Mouse (Mus musculus) midbrain, embryonic 13.5 days (tissue): ENCODE measurements at regions not wholly inside any gene's neighbourhood (a gene's known extent, or its start where the extent isn't known, plus 50 kb on each side); places are given as distances from the start of the nearest gene placed in this dataset. TPM values are rescaled to one million over a fixed set of nuclear protein-coding genes. Genes with fewer than 3 reads are reported as not detected.
"Not testable (repeated sequence)": the region's sequence is repeated elsewhere in the genome, so short reads cannot be mapped to it uniquely, and the experiment has no call there.

Experiments
- ATAC-seq: fragments of 200-750 bp; cut with Nextera tagmentation; 2 replicates; pipeline ENCODE4 v1.8.0; 2017; ENCODE audit warnings: mild to moderate bottlenecking, moderate TSS enrichment, moderate library complexity
- H3K27ac ChIP-seq: fragments of 300-500 bp; sonication (generic); 2 replicates; pipeline ENCODE4 v1.5.1; 2015; ENCODE audit warnings: inconsistent platforms, mild to moderate bottlenecking, moderate library complexity
- H3K27me3 ChIP-seq: fragments of 300-500 bp; sonication (generic); 2 replicates; pipeline ENCODE4 v1.6.1; 2015; ENCODE audit warnings: mild to moderate bottlenecking, inconsistent platforms
- H3K36me3 ChIP-seq: fragments of 300-500 bp; sonication (generic); 2 replicates; pipeline ENCODE4 v1.6.1; 2015; ENCODE audit warnings: mild to moderate bottlenecking, inconsistent platforms
- H3K4me1 ChIP-seq: fragments of 300-500 bp; sonication (generic); replicated peaks from 2 replicates; pipeline ENCODE4 v1.6.1; 2015; ENCODE audit warnings: inconsistent platforms
- H3K4me2 ChIP-seq: fragments of 300-500 bp; sonication (generic); replicated peaks from 2 replicates; pipeline ENCODE4 v1.6.1; 2015; ENCODE audit warnings: moderate library complexity, mild to moderate bottlenecking, inconsistent platforms
- H3K4me3 ChIP-seq: fragments of 300-500 bp; sonication (generic); replicated peaks from 2 replicates; pipeline ENCODE4 v1.5.1; 2015; ENCODE audit warnings: mild to moderate bottlenecking, inconsistent platforms
- H3K9ac ChIP-seq: fragments of 300-500 bp; sonication (generic); replicated peaks from 2 replicates; pipeline ENCODE4 v1.6.1; 2015; ENCODE audit warnings: mild to moderate bottlenecking, inconsistent platforms
- H3K9me3 ChIP-seq: fragments of 300-500 bp; sonication (generic); 2 replicates; pipeline ENCODE4 v1.6.1; 2016; ENCODE audit warnings: mild to moderate bottlenecking, inconsistent platforms
- WGBS: fragments of 180-500 bp; shearing (Covaris S2); methylation state at CpG from one replicate; pipeline ENCODE4 v1.1.7; 2015; 5-methylcytosine and 5-hydroxymethylcytosine counted together
- microRNA-seq: library from miRNA; unstranded; fragments of <30 nt; microRNA quantifications from one replicate; pipeline ENCODE4, GENCODE M21; 2016

DNA sequence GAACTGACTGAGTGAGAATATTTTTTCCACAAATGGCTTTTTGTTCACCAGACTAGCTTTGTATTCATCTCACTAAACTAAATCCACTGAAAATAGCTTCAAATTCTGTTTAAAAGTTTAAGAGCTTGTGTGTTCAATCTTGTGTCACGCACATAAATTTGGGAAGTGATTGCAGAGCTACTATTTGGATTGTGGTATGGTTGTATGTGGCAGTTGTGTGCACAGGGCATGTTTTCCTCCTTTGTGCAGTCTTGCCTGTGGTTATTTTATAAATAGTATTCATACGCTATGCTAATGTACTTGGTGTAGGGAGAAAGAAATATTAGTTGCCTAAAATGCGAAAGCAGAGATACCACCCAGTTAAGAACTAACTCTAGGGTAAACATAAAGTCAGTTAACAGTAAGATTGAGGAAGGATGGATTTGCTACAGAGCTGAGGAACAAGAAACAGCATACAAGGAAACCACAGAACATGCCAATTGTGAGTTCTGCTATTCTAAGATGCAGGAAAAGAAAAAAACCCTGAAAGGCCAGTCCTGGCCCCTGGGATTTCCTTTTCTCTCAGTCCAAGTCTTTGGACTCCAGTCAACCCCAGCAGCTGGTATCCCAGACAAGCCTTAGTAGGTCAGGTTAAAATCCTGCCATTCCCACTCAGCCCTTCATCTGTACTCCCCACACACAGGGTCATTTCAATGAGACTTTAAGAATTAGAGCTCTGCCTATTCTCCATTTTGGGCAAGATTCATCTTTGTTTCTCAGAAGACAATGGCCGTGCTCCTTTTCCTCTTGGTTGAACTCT lies 82.4 kb upstream of the Egfr start:
- Histone ChIP-seq H3K27ac (no peak overlapping the region), H3K9ac (no peak overlapping the region), H3K4me1 (no peaks in the 10 kb centered on the region), H3K4me2 (no peak overlapping the region), H3K9me3 (no peaks in the 10 kb centered on the region), H3K4me3 (no peak overlapping the region), H3K27me3 (no peaks in the 10 kb centered on the region), H3K36me3 (no peaks in the 10 kb centered on the region)
- no peak for ATAC-seq
- WGBS = 91% methylated on average over 4 of the region's 4 CpGs

DNA sequence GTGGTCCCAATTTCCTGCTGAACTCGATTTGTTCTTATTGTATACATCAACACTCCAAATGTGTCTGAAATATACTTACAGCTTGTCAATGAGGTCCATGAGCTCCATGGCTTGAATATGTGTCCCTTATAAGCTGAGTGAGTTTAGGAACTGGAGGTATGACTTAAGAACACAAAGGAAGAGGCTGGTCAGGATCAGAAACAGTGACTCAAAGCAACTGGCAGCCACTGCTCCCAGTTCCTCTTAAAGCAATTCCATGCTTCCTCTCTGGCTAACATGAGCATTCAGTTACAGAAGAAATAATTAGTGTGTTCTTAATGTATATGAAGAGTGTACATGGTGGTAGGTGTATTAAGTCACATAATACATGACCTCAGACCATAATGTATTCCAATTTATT lies 81.7 kb upstream of the Egfr start:
- Histone ChIP-seq H3K27ac (no peak overlapping the region), H3K4me1 (no peaks in the 10 kb centered on the region), H3K4me3 (no peak overlapping the region), H3K9me3 (no peaks in the 10 kb centered on the region), H3K27me3 (no peaks in the 10 kb centered on the region), H3K4me2 (no peak overlapping the region), H3K9ac (no peak overlapping the region), H3K36me3 (no peaks in the 10 kb centered on the region)
- WGBS = 66% methylated on average over 1 of the region's 1 CpGs
- no peak for ATAC-seq

DNA sequence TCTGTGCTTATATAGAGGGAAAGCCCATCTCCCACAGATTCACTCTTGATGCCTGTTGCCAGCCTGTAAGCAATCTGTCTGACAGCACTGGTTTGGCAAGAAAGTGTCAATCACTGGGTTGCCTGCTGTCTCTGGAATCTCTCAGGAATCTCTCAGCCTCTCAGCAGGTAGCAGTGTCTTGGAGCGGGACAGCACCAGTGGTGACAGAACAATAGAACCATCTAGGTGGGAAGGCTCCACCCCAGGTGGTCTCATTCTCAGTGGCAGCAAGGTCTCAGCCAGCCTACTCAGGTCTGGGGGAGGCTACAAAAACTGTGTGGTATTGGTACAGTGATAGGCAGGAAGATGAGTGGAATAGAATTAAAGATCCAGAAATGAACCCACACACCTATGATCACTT lies 76.1 kb upstream of the Egfr start:
- not testable (repeated sequence) for ATAC-seq, H3K27ac ChIP-seq, H3K36me3 ChIP-seq, H3K9me3 ChIP-seq, H3K4me1 ChIP-seq, H3K4me2 ChIP-seq, H3K9ac ChIP-seq, H3K27me3 ChIP-seq, H3K4me3 ChIP-seq
- WGBS = 3% methylated on average over 1 of the region's 1 CpGs

DNA sequence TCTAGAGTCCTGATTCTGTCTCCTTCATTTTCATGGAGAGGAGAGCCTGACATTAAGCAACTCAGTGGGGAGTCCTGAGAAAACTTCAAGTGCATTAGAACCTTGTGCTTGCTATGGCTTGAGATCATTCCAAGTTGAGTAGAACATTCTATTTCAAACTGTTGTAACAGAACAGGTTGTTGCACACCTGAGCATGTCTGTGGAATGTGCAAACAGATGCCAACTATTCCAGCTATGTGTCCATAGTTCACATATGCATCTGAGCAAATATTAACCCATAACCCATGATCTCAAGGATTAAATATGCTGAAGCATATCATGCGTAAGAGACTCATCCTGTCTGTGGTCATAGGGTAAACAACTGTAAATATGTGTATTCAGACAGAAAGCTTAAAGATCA lies 68.5 kb upstream of the Egfr start:
- H3K4me3 ChIP-seq = no peak overlapping the region
- WGBS = 98% methylated on average over 1 of the region's 1 CpGs
- ATAC-seq = no peak
- no peaks in the 10 kb centered on the region for H3K9me3 ChIP-seq
- H3K36me3 ChIP-seq = no peaks in the 10 kb centered on the region
- no peak overlapping the region for H3K9ac ChIP-seq
- H3K27me3 ChIP-seq = no peaks in the 10 kb centered on the region
- H3K27ac ChIP-seq = no peak overlapping the region
- no peaks in the 10 kb centered on the region for H3K4me1 ChIP-seq
- no peak overlapping the region for H3K4me2 ChIP-seq

DNA sequence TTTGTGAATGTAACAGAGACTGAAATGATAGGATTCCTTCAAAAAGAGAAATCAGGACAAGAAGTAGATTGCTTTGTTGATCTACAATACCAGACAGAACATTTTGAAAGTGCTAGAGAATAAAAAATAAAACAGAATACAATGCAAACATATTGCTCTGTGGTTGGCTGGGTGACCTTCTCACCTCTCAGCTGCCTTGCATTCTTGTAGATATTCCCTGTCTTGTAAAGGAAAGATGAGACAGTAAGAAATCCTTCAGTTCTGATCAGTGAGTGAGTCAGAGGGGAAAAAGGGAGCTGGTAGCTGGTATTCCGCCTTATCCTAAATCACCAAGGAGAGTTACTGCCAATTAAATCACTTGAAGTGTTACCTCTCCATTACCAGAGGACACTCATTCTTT lies 56.4 kb upstream of the Egfr start:
- H3K9me3 ChIP-seq = no peaks in the 10 kb centered on the region
- H3K4me3 ChIP-seq = no peak overlapping the region
- WGBS = 78% methylated on average over 1 of the region's 1 CpGs

DNA sequence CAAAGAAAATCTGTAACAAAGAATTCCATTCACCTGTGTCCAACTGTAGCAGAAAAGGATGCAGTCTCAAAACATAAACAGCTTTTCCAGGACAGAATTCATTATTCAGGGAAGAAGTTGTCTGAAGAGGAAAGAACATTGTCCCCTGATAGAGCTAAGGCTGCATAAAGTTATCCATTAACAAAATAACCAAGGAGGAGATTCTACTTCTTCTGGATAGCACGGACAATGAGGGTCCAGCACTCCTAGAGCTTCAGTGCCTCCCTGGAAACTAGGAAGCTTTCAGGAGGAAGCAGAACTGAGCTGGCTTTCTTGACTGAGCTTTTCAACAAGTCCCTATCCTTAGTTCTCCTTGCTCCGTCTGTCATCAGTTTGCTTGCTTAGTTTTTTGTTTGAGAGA lies 55.2 kb upstream of the Egfr start:
- no peaks in the 10 kb centered on the region for H3K4me1 ChIP-seq
- H3K9me3 ChIP-seq = no peaks in the 10 kb centered on the region
- H3K27ac ChIP-seq = no peak overlapping the region
- no peak overlapping the region for H3K9ac ChIP-seq
- WGBS = 84% methylated on average over 2 of the region's 2 CpGs
- no peak for ATAC-seq
- H3K4me2 ChIP-seq = no peak overlapping the region
- no peak overlapping the region for H3K4me3 ChIP-seq
- H3K27me3 ChIP-seq = no peaks in the 10 kb centered on the region
- no peaks in the 10 kb centered on the region for H3K36me3 ChIP-seq

More for the DNA sequence above, 56.4 kb upstream of the Egfr start:
- Histone ChIP-seq H3K36me3 (no peaks in the 10 kb centered on the region), H3K9ac (no peak overlapping the region), H3K27me3 (no peaks in the 10 kb centered on the region), H3K4me2 (no peak overlapping the region), H3K27ac (no peak overlapping the region), H3K4me1 (no peaks in the 10 kb centered on the region)
- ATAC-seq = no peak

DNA sequence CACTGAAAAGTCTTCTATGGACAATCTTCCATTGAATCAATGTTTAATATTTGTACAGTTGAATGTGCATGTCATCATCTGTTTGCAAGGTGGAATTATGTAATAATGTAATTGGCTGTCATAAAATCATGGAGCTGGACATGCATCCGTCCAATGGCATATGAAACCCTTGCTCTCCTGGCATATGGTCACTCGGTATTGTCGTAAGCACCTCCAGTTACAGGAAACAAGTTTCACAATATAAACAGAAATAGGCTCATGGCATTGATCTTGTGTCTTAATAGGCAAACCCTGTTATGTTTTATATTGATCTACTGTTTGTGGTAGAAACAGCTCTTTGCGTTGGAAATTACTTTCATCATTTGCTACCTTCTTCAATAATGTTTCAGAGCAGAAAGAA lies 50.2 kb upstream of the Egfr start:
- Histone ChIP-seq H3K9me3 (no peaks in the 10 kb centered on the region), H3K27me3 (no peaks in the 10 kb centered on the region), H3K4me2 (no peak overlapping the region), H3K9ac (no peak overlapping the region), H3K4me1 (no peaks in the 10 kb centered on the region), H3K27ac (no peak overlapping the region), H3K36me3 (no peaks in the 10 kb centered on the region), H3K4me3 (no peak overlapping the region)
- ATAC-seq = no peak
- WGBS = 93% methylated on average over 4 of the region's 4 CpGs

Small RNAs in the stretch of these regions (microRNA-seq; reads per million reads assigned to microRNA genes)
- gene Gm24714 = not detected
